Mouse (Mus musculus) brain, adult 2 months (tissue): ENCODE results near the gene Dffa.

Experiments
- DNase-seq: peaks from one replicate; pipeline ENCODE4 v3.0.0; 2011; ENCODE audit warnings: low read depth, low spot score

Gene Dffa

DNA sequence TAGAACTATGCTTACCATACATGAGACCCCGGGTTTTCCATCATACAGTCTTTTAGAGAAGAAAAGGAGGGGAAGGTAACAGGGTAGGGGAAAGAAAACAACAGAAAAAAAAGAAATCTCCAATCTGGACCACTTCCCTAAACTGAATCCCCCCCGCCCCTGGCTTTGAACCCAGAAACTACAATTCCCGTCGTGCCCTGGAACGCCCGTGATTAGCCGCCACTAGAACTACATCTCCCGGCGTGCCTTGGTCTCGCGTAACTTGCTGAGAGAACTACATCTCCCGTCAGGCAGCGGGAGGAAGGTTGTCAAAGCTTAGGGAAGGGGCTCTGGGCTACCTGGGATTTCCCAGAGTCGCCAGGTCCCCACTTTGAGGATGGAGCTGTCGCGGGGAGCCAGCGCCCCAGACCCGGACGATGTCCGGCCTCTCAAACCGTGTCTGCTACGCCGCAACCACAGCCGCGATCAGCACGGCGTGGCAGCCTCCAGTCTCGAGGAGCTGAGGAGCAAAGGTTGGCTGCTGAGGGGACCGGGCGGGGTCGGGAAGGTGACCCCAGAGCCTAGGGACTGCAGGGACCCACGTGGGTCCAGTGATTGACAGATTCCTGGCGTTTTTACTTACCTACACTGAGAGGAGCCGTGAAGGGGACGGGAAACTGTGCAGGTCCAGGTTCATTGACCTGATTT lies at the start of gene Dffa:
TSS of gene Dffa (plus strand) at position 272 of the 687 bp plus-strand sequence.
- DNase-seq: peak; percentile 97

DNA sequence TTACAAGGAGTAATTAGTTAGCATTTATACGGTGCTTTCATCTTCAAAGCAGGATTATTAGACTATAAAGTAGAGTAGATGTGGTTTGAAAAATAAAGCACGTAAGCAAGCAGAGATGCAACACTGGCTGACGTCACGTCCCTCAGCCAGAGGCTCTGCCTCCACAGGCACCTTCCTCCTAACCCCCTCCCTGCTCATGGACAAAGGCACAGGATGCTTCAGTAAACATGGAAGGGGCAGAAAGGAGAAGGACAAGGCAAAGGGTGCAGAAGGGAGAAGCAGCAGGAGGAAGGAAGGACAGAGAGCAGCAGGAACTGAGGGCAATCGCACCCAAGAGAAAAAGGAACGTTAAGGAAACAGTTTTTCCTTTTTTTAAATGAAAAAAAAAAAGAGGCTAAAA lies 48.1 kb upstream of the Dffa start:
- no peak for DNase-seq

DNA sequence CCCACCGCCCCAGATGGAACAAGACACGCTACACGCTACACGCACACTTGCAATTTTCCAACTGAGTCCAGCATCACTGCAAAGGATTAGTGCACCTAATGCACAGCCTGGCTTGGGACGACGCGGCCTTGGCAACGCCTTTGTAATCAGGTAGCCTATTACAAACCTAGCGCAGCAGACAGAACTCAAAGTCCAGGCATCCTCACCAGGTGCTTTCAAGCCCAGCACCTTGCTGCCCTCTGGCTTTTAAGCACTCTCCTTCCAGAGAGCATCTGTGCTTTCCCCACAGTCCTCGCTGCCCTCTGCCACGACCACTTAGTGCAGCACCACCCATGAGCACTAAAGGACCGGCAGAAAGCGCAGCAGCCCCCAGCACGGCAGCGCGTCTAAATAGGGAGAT lies 47.0 kb upstream of the Dffa start:
- DNase-seq: no peak

DNA sequence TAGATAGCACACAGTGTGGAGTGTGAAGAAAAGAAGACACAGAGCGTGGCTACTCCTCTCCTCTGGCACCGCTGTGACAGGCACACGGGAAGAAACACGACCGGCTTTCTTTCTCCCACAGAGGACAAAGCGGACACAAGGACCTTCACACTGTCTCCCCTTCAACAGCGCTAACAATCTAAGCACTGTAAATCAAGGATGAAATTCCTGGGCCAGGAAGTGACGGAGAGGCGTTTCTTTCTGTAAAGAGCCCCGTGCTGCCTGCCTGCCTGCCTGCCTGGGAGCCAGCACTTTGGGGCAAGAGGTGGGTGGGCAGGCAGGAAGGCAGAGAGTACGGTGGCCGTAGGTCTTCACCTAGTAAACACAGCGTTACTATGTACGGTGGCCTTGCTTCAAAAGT lies 46.5 kb upstream of the Dffa start:
- DNase-seq: no peak

DNA sequence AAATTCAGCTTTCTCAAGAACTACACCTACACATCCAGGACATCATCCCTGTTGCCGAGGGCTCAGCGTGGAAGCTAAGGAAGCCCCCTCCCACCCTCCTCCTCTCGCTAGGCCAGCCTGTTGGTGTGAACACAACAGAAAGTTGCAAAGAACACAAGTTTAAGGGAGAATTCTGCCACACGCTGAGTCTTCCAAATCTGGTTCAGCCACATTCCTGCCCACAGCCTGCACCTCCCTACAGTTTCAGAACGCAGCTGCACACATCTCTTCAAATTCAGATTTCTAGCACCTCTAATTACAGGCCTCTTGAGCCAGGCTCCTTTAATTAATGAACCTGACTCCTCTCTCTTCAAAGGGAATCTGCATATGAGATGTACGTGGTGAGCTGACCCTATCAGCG lies 45.6 kb upstream of the Dffa start:
- DNase-seq: peak; percentile 30

DNA sequence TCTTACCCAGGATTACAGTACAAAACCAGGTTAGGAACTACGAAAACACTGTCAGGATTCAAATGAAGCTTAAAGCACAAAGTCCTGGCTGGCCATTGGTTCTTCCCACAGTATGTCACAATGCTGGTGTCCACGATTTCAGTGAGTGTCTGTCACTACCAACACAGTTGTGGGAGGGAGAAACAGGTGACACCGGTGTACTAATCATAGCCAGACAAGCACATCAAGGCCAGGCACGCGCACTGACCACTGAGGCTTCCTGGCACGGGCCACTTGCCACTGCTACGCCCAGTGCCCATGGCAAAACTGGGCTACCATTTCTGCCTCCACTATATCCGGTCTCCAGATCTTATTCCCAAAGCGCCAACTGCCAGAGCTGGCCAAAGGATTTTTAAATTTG lies 44.2 kb upstream of the Dffa start:
- no peak for DNase-seq

DNA sequence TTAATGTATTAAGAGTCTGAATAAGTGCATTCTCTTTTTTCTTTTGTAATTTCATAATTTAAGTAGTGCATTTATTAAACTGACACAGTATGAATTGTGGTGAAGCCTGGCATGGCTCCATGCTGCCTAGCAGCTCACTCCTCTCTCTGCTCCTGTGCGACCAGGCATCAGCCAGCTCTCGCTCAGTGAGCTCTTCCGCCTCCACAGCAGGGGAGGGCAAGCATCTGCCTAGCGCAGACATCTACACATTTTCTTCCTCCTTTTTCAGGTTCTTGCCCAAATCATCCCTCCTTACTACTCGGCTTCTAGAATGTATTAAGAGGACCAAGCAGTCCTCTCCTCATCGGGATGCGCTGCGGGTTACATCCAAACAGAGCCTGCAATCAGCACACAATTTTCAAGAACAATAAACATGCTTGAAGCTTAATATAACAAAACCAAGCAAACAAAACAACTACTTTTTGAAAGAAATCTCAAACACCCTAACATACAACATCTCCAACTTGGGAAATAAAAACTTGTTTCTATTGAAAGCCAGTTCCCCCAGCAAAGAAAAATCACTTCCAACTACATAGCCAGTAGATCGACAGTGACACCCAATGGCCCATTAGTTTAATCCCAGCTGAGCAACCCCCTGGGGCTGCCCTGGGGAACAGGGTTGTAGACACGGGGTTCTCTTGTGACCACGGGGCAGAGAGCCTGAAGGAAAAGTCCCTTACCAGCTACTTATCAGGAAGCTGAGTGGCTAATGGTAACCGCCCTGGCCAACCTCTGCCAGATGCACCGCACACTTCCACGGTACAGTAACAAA lies 43.1 kb upstream of the Dffa start:
- peak; percentile 68 for DNase-seq

DNA sequence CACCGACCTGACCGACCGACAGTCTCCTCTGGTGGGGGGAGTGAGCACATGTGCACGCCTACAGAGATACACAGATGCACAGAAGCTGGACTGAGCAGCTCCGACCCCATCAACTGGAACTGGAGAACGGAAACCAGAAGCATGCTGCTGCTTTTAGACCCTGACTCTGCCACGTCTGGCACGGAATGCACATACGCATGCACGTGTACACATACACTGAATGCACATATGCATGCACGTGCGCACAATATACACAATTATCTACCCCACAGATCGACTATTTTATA lies 42.6 kb upstream of the Dffa start:
- DNase-seq: no peak

DNA sequence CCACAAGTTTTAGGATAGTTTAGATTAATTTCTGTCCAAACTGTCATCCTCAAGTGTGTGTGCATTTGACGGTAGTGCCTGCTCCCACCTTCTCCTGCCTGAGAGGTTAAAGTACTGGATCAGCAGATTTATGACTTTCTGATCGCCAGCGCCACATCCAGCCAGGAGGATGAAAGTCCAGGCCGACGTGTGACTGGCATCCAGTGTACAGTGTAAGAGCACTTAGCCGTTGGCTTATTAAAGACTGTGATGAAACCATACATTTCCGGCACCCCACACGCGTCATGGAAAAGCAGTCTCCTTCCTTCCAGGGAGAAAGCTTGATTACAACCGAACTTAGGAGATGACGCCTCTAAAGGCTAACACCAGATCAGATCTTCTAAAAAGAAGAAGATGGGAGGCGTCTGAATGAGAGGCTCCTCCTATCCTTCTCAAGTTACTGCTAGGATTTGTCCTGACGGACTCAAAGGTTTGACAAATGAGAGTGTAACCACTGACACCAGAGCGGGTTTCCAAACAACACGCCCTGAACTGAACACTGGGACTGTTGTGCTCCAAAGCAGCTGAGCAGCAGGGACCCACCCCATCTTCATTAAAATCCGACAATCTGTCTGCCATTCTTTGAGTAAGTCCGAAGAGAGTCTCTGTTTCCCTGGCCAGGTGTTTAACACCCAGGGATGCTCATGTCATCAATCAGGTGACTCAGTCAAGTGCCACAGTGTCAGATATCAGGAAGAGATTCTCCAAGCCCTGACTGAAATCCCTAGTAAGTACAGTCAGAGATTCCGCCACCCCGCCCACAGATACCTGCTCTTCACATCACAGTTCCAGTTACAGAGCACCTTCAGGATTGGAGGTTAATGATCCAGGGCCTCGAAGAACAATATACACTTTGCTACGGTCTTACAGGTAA lies 41.3 kb upstream of the Dffa start:
- no peak for DNase-seq

DNA sequence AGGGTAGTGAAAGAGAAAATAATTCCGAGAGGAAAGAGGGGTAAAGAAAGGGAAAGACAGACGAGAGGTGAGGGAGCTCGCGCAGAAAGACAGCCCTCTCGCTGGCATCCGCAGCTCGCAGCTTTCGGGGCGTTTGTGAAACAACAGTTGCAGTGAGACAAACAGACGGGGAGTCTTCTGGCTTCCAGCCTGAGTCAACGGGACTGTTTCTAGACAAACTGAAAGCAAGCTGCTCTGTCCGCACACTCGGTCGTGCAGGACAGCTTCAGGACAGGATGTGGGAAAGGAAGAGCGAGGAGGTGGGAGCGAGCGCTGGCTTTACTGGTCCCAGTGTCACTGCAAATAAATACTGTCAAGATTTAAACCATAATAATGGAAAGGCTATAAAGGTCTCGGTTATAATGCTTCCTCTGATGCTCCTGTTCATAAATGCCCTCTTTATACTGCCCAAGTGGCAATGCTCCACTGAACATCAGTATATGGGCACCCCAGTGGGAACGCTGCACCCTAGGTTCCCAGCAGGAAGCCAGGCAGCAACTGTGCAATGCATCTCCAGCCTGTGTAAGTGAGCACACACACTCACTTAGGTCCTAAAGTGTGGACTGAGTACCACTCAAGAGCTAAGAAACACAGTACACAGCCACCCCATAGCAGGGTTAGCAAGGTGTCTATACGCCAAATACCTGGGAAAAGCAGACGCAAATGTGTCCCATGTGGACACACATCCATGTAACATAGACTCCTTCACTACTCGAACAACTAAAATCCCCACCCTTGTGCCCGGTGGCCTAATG lies 39.7 kb upstream of the Dffa start:
- no peak for DNase-seq

DNA sequence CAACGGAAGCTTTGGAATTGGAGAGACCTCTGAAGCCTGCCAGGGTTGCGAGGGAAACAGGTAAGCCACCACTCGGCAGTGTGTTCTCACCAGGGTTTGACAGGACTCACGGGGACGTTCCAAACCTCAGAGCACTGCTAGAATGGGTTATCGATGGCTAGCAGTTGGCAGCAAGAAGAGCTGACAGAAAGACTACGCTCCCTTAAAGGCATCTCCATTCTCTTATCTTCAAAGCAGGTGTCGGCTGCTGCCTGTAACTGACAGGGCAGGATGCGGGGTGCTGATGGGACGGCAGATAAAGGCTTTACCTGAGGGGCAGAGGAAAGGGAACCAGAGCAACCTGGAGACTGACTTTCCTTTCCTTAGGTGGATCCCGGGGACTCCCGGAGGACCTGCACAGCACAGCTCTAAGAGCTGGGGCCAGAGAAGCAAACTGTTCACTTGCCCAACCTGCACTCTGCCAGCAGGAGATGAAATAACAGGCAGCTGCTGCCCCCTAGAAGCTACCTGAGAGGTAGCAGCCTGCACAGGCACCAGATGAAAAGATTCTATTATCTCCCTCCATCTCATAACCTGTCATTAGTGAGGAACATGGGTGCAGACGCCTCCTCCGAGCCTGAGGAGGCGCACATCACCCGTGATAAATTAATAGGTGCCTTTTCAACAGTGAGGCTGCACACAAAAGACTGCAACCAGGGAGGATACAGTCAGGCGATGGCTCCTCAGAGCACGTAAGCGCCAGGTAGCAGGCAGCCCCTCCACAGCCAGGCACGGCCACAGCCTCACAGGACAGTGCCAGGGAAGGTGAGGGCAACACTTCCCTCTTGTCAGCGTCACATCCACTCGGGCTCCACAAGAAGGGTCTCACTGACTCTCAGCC lies 37.0 kb upstream of the Dffa start:
- peak; percentile 70 for DNase-seq

DNA sequence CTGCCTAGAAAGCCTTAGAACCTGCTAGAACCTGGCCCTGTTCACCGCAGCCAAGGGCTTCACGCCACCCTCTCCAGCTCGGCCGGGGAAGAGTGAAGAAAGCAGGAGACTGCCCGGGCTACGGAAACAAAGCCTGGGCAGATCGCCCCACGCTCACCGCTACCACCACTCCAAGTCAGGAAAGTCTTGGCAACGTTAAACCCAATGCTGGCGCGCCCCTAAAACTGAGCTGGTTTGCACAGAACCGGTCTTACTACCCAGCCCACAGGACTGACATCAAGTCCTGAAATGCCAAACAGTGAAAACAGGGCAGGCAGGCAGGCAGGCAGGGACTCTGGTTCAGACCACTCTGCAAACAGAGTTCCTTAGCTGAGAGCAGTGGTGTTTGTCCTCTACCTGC lies 28.9 kb upstream of the Dffa start:
- no peak for DNase-seq

DNA sequence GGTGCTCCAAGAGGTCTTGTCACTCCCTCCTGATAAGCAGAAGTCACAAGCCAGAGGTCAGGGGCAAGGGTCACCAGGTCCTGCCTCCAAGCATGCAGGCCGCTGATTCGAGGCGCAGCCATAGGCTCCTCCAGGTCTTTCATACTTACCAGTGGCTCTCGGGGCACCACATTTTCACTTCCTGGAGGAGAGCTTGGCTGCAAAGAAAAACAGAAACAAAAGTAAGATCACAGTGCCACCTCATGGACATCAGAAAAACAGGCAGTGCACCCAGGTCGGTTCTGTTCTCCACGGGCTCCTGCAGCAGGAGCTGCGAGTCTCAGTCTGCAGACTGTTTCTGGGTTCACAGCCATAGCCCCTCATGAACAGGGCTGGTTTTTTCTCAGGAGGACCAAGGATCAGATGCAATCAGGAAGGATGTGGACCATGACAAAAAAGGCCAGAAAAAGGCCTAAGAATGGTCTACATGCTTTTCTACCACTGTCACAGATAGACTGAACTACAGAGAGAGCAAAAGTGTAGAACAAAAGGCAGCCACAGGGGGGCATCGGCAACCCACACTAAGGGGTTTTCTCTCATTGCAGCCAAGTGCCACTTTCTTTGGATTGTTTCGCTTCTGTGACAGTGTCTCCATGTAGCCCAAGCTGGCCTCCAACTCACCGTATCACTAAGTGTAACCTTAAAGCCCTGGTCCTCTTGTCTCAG lies 27.9 kb upstream of the Dffa start:
- DNase-seq: peak; percentile 87

DNA sequence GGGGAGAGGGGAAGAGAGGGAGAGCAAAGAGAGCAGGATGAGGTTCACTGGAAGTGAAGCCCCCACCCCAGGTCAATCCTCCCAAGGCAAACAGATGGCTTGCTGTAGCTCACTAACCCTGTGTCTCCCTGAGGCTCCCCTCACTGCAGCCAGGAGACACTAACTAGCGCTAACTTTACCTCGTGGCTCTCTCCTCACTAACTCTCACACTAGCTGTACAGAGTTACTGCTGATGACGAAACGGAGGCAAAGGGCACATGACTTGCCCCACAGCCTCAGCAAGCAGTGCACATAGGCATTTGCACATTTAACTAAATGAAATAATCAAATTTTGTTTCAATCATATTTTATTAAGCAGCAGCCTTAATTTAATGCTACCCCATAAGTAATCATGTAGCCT lies 25.7 kb upstream of the Dffa start:
- DNase-seq: no peak

DNA sequence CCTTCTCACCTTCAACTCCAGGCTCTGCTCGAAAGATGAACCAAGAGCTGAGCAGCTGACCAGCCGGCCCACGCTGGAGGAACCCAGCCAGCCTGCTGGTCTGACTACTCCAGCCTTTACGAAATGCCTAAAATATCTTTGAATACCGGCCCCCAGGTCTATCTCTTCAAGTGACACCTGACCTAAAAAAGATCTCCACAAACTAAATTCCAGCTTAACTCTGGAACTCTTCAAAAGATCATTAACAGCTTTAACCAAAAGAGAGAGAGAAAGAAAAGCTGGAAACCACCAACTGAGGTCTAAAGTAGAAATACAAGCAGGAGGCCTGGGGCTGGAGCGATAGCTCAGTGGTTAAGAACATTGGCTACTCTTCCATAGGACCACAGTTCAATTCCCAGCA lies 24.3 kb upstream of the Dffa start:
- DNase-seq: no peak

DNA sequence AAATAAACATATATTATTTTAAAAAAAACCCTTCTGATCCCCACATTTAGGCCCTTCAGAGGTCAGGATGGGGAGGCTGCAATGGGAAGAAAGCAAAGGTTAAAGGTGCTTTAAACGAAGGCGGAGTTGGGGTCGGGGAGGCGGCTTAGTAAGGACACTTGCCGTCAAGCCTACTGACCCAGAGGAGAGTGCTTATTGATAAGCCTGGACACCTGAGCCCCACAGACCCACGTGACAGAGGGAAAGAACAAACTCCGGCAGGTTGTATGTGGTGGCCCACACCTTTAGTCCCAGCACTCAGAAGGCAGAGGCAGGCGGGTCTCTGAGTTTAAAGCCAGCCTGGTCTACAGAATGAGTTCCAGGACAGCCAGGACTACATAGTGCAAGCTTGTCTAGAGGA lies 23.8 kb upstream of the Dffa start:
- no peak for DNase-seq

DNA sequence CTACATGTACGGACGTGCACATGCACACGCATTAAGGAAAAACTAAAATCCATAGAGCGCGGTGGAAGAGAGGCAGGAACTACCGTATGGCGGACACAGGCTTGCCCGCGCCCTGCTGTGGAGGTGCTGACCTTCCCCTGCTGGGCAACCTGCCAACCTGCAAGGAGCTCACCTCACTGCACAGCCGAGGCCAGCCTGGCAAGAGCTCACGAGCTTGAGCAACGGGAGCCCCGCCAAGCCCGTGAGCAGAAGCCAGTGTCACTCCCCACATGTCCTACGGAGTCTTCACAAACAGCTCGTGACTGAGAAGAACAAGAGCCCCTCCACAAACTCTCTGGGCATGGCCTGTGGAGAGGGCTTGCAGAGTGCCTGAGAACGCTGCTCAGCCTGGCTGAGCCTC lies 22.4 kb upstream of the Dffa start:
- DNase-seq: peak; percentile 92

DNA sequence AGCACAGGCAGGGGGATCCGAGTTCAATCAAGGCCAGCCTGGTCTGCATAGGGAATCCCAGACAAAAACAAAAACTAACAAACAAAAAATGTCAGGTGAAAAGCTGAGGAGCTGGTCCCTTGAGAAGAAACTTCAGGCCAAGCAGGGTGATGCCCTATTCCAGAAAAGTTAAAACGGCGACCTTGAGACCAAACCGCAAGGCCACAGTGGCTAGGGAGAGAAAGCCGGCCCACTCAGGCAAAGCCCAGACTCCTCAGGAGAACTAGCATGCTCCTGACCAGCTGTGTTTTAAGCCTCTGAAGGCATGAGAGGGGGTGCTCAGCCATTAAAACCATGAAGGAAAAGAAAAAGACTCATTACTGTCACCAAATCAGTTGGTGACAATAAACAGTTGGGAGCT lies 18.6 kb upstream of the Dffa start:
- no peak for DNase-seq

DNA sequence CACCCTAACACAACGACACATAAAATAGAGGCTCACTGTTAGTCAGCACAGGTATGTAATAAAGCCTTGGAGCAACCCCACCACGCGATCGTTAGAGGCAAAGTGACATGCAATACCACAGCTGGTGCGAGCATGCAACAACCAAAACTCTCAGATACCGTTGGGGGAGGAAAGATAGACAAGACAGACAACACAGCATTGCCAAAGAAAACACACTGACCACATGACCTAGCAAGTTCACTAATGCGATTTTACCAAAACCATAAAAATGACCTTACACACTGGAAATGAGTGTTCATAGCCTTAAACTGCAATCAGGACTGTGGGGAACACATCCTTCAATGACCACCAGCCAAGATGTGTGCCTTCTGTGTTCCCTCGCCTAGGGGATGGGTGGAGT lies 12.6 kb upstream of the Dffa start:
- DNase-seq: no peak

DNA sequence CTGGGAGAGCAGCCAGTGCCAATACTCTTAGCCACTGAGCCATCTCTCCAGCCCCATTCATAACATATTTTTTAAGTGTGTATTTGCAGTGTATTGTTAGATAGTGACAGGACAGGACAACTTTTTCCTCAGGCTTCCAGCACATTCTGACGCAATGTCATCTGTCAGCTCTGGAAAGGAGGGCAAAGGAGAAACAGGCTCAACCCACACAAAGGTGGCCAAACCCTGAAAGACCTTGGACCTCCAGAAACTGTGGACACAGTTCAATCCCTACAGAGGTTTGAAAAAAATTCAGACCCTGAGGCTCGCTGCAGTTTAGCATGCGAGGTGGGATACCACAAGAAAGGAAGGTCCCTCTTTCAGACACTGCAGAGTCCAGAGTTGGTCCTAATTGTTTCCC lies 6.0 kb upstream of the Dffa start:
- no peak for DNase-seq
